Mouse (Mus musculus) left cerebral cortex, postnatal 14 days (tissue): Measurements from ENCODE around the gene Gm10031. TPM values are rescaled to one million over a fixed set of nuclear protein-coding genes. Genes with fewer than 3 reads are reported as not detected.
"Not testable (repeated sequence)": the region's sequence is repeated elsewhere in the genome, so short reads cannot be mapped to it uniquely, and the experiment has no call there.

Experiments
- DNase-seq, 2 experiments: peaks; one replicate each; pipeline ENCODE4 v3.0.0; 2021 to 2022; ENCODE audit warnings: low spot score in 2 of 2, mixed read lengths in 1 of 2
- intact Hi-C: fragments of 180-260 bp; cut with DNase I; formaldehyde crosslinking; loops from one replicate; pipeline ENCODE4 v1.15.1; 2025
- long read RNA-seq, 2 experiments: library from polyadenylated mRNA; stranded (forward); transcript quantifications; one replicate each; pipeline ENCODE4 v2.0.0; 2021
- total RNA-seq, 2 experiments: library from RNA; stranded (reverse); gene quantifications; 2 replicates each; pipeline ENCODE4 v1.2.3; 2021

Gene Gm10031
- total RNA-seq = 10 to 100 TPM; 52.4 to 55.1 TPM
- long read RNA-seq, experiment 1, partial matches to known transcripts = 0 of 3 reads
- long read RNA-seq, experiment 1, other reads (novel, unspliced or antisense) = 0 of 3 reads
- long read RNA-seq, experiment 2, partial matches to known transcripts = 0 of 2 reads
- long read RNA-seq, experiment 2, other reads (novel, unspliced or antisense) = 0 of 2 reads

- intact Hi-C loops, DNase-seq: not testable (repeated sequence)
Observed at GRCm38 (mm10) chr1:156523842-156524241, at the start of gene Gm10031. TSS of gene Gm10031 (plus strand) at chr1:156524012.

GRCm38 (mm10) chr1:156474854-156475253 lies 49.0 kb upstream of the Gm10031 start:
- no peak for DNase-seq
- intact Hi-C loops = loop anchor here (2.0 kb wide), 1 partner anchor 54 kb away; the partner anchor contains the start of gene Axdnd1

- DNase-seq = no peak
- intact Hi-C loops = no loop called here
Observed at GRCm38 (mm10) chr1:156476016-156476415, 47.8 kb upstream of the Gm10031 start.

- intact Hi-C loops = no loop called here
- no peak for DNase-seq
Observed at GRCm38 (mm10) chr1:156476535-156476934, 47.3 kb upstream of the Gm10031 start.

- no peak for DNase-seq
- intact Hi-C loops = no loop called here
Observed at GRCm38 (mm10) chr1:156481826-156482225, 42.0 kb upstream of the Gm10031 start.

GRCm38 (mm10) chr1:156487498-156487897 lies 36.3 kb upstream of the Gm10031 start:
- intact Hi-C loops = no loop called here
- no peak for DNase-seq

- intact Hi-C loops = no loop called here
- DNase-seq = no peak
Observed at GRCm38 (mm10) chr1:156488031-156488430, 35.8 kb upstream of the Gm10031 start.

GRCm38 (mm10) chr1:156491226-156491796 lies 32.5 kb upstream of the Gm10031 start:
- no peak for DNase-seq
- intact Hi-C loops = no loop called here

- intact Hi-C loops = no loop called here
- peak in 1 of 2 experiments; percentile 17 for DNase-seq
Observed at GRCm38 (mm10) chr1:156495025-156495424, 28.8 kb upstream of the Gm10031 start.

- intact Hi-C loops = no loop called here
Observed at GRCm38 (mm10) chr1:156496910-156497309, 26.9 kb upstream of the Gm10031 start.

GRCm38 (mm10) chr1:156504945-156505523 lies 18.8 kb upstream of the Gm10031 start:
- DNase-seq = no peak
- intact Hi-C loops = no loop called here

More at GRCm38 (mm10) chr1:156496910-156497309, 26.9 kb upstream of the Gm10031 start:
- DNase-seq = no peak

- DNase-seq = no peak
- intact Hi-C loops = no loop called here
Observed at GRCm38 (mm10) chr1:156505901-156506300, 17.9 kb upstream of the Gm10031 start.

- intact Hi-C loops = no loop called here
Observed at GRCm38 (mm10) chr1:156507753-156508152, 16.1 kb upstream of the Gm10031 start.

GRCm38 (mm10) chr1:156520136-156520780 lies 3.6 kb upstream of the Gm10031 start:
- no peak for DNase-seq
- intact Hi-C loops = no loop called here

More at GRCm38 (mm10) chr1:156507753-156508152, 16.1 kb upstream of the Gm10031 start:
- no peak for DNase-seq

GRCm38 (mm10) chr1:156521796-156522517 lies 1.9 kb upstream of the Gm10031 start:
- no peak for DNase-seq
- intact Hi-C loops = no loop called here

- intact Hi-C loops, DNase-seq: not testable (repeated sequence)
Observed at GRCm38 (mm10) chr1:156532476-156533175, 8.8 kb downstream of the Gm10031 start.

GRCm38 (mm10) chr1:156533483-156533882 lies 9.7 kb downstream of the Gm10031 start:
- intact Hi-C loops = no loop called here
- no peak for DNase-seq

GRCm38 (mm10) chr1:156533911-156534310 lies 10.1 kb downstream of the Gm10031 start:
- intact Hi-C loops = no loop called here
- no peak for DNase-seq

GRCm38 (mm10) chr1:156537031-156537430 lies 13.2 kb downstream of the Gm10031 start:
- DNase-seq = no peak
- intact Hi-C loops = loop anchor here (5.0 kb wide), 1 partner anchor 120 kb away; no protein-coding TSS in a partner anchor
